Mouse (Mus musculus) heart, embryonic 11.5 days (tissue): Measurements from ENCODE around the gene Atxn7l3. TPM values are rescaled to one million over a fixed set of nuclear protein-coding genes. Genes with fewer than 3 reads are reported as not detected.
A peak's percentile ranks its signal among the peaks of the same experiment; 100 is the strongest.

Source experiments
- ATAC-seq: fragments of 200-750 bp; cut with Nextera tagmentation; replicated peaks from 2 replicates; pipeline ENCODE4 v1.8.0; 2017; ENCODE audit warnings: moderate library complexity; ENCODE audit not compliant: insufficient number of reproducible peaks, low FRiP score, low TSS enrichment
- H3K27ac ChIP-seq: fragments of 300-500 bp; sonication (generic); 2 replicates; pipeline ENCODE4 v1.5.1; 2014; ENCODE audit warnings: mild to moderate bottlenecking, low read depth, low read length
- H3K27me3 ChIP-seq: fragments of 300-500 bp; sonication (generic); 2 replicates; pipeline ENCODE4 v1.6.1; 2014; ENCODE audit warnings: mild to moderate bottlenecking, low read length, mixed read lengths; ENCODE audit not compliant: control insufficient read depth, insufficient read depth
- H3K36me3 ChIP-seq: fragments of 300-500 bp; sonication (generic); 2 replicates; pipeline ENCODE4 v1.6.1; 2014; ENCODE audit warnings: mild to moderate bottlenecking, low read length, moderate library complexity, mixed read lengths; ENCODE audit not compliant: control insufficient read depth, insufficient read depth
- H3K4me1 ChIP-seq: fragments of 300-500 bp; sonication (generic); 2 replicates; pipeline ENCODE4 v1.6.1; 2014; ENCODE audit warnings: low read length; ENCODE audit not compliant: control insufficient read depth, insufficient read depth
- H3K4me2 ChIP-seq: fragments of 300-500 bp; sonication (generic); 2 replicates; pipeline ENCODE4 v1.6.1; 2014; ENCODE audit warnings: mild to moderate bottlenecking, moderate library complexity
- H3K4me3 ChIP-seq: fragments of 300-500 bp; sonication (generic); 2 replicates; pipeline ENCODE4 v1.5.1; 2014; ENCODE audit warnings: low read depth, low read length
- H3K9ac ChIP-seq: fragments of 300-500 bp; sonication (generic); 2 replicates; pipeline ENCODE4 v1.6.1; 2014; ENCODE audit warnings: mild to moderate bottlenecking, low read depth, low read length, moderate library complexity
- H3K9me3 ChIP-seq: fragments of 300-500 bp; sonication (generic); replicated peaks from 2 replicates; pipeline ENCODE4 v1.6.1; 2016; ENCODE audit warnings: low read length; ENCODE audit not compliant: control insufficient read depth
- WGBS: fragments of 180-500 bp; shearing (Covaris S2); extraction: QIAGEN DNeasy Blood & Tissue Kit; methylation state at CpG from one replicate; pipeline ENCODE4 v1.1.7; 2014; ENCODE audit not compliant: insufficient replicate concordance; 5-methylcytosine and 5-hydroxymethylcytosine counted together
- polyA plus RNA-seq: library from polyadenylated mRNA; unstranded; fragments of >200 nt; fragmentation: Nextera tagmentation; extraction: Ambion mirVana; gene quantifications from 2 replicates; pipeline ENCODE4 v1.2.1, GENCODE M21; 2014

Atxn7l3 gene
- polyA plus RNA-seq, 1 experiment from 2014 or later: 12.0 TPM

DNA sequence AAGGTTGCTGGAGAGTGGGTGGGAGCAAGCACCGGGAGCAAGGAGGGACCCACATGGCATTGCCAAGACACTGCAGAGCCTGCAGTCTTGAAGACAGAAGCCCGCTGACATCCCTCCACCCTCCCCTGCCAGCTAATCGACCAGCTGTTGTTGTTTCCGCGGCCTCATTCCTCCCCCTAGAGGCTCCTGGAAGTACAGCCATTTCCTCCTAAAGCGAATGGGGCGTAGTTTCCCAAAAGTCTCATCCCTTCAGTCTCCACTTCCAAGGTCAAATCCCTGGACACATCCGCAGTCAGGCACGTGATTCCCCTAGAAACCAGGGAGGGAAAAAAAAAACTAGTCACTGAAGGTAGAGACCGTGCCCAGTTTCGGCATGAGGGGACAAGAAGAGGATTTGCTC, 29.0 kb downstream of the Atxn7l3 start:
- Histone ChIP-seq H3K4me2 (peak overlapping the region; percentile 42), H3K27ac (no peak overlapping the region), H3K9ac (no peak overlapping the region), H3K4me3 (no peak overlapping the region), H3K27me3 (no peaks in the 10 kb centered on the region), H3K36me3 (no peaks in the 10 kb centered on the region), H3K4me1 (peaks cover 3% of the 10 kb centered on the region; the same call in 1 of the 2 replicates), H3K9me3 (no peaks in the 10 kb centered on the region)
- 5% methylated on average over 11 of the region's 11 CpGs for WGBS
- no peak for ATAC-seq

DNA sequence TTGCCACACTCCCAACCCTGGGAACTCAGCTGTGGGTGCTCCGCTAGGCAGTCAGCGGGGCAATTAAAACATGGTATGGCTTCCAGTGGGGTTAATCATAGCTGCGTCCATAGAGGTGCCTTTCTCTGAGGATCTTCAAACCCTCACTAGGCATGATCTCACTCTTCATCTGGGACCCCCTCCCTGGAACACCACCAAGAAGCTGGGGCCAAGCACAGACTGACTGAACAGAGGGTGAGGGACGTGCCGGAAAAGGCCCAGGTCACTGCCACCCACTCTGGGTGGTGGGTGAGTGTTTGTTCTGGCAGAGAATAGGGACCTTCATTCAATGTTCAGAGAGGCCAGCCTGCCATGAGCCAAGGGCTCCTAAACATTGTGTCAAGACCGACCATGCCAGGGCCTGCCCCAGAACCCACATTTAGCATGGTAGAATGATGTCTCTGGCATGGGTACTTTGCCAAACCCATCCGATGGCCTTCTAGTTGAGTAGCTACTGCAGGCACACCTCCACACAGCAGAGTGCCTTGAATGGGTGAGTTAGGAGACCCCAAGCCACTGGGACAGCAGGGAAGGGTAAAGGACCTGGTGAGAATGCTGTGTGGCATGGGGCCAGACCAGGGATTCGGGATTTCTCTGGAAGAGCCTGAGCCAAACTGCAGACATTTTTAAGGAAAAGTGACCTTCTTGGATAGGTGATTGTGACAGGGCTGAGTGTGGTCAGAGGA, 29.6 kb downstream of the Atxn7l3 start:
- H3K9me3 ChIP-seq: no peaks in the 10 kb centered on the region
- H3K9ac ChIP-seq: no peak overlapping the region
- H3K4me1 ChIP-seq: peaks cover 3% of the 10 kb centered on the region; the same call in 1 of the 2 replicates
- ATAC-seq: no peak
- H3K36me3 ChIP-seq: peaks cover 3% of the 10 kb centered on the region; the same call in 1 of the 2 replicates
- peak overlapping the region; percentile 42; the same call in 1 of the 2 replicates for H3K4me2 ChIP-seq
- no peak overlapping the region for H3K27ac ChIP-seq
- H3K4me3 ChIP-seq: no peak overlapping the region
- H3K27me3 ChIP-seq: no peaks in the 10 kb centered on the region
- 88% methylated on average over 8 of the region's 8 CpGs for WGBS

DNA sequence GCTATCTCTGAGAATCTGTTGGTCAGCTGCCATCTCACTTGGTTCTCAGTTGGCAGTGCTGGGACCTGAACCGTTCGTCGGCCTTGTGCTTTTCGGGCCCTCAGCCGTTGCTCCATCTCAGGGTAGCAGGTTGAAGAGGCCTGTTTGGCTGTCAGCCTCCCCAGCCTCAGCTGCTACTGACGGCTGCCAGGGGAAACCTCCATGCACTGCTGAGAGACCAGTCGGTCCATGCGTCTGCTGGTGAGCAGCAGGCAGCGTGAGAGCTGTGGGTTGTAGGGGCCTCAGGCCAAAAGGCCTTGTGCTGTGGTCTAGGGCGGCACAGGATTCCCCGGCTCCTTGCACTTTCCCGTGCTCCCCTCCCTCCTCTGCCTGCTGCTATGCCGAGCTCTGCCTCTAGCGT, 30.6 kb downstream of the Atxn7l3 start:
- no peak overlapping the region for H3K9ac ChIP-seq
- no peak for ATAC-seq

DNA sequence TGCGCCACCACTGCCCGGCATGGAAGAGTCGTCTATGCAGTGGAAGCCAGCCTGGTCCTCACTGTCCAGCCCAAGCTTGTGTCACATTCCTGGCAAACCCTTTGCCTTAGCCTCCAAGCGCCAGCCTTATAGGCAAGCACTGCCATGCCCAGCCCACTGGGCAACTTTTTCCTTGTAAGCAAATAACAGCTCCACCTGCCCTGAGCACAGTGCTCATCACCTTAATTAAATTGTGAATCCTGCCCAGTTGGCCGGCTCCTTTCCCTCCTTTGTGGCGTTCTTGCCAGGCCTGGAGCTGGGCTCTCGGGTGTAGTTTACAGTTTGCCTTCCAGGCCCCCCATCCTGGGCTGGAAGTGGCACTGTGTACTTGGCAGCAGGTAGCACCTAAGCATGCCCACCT, 33.2 kb downstream of the Atxn7l3 start:
- Histone ChIP-seq H3K9ac (no peak overlapping the region), H3K4me1 (peaks cover 3% of the 10 kb centered on the region; the same call in 1 of the 2 replicates), H3K4me3 (no peak overlapping the region), H3K4me2 (no peak overlapping the region), H3K36me3 (peaks cover 3% of the 10 kb centered on the region; the same call in 1 of the 2 replicates), H3K9me3 (no peaks in the 10 kb centered on the region), H3K27ac (no peak overlapping the region), H3K27me3 (no peaks in the 10 kb centered on the region)
- no peak for ATAC-seq
- 91% methylated on average over 7 of the region's 7 CpGs for WGBS

More for the DNA sequence above, 30.6 kb downstream of the Atxn7l3 start:
- Histone ChIP-seq H3K9me3 (no peaks in the 10 kb centered on the region), H3K4me2 (no peak overlapping the region), H3K27ac (no peak overlapping the region), H3K36me3 (peaks cover 3% of the 10 kb centered on the region; the same call in 1 of the 2 replicates), H3K4me3 (no peak overlapping the region), H3K4me1 (peaks cover 3% of the 10 kb centered on the region; the same call in 1 of the 2 replicates), H3K27me3 (no peaks in the 10 kb centered on the region)
- 61% methylated on average over 14 of the region's 14 CpGs for WGBS

DNA sequence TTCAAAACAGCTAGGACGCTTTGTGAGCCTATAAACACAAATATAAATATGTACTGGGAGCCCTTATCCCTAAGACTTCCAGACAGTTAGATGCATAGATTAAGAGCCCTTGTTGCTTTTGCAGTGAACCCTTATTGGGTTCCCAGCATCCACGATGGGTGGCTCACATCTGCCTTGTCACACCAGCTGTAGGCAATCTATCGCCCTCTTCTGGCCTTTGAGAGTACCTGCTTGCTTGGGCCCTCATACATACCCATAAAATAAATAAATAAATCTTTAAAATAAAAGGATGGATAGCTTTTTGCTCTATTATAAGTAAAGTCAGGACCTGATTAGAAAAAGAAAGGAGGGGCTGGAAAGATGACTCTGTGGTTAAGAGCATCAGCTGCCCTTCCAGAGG, 37.9 kb downstream of the Atxn7l3 start:
- H3K4me2 ChIP-seq: no peak overlapping the region
- 79% methylated on average over 3 of the region's 3 CpGs for WGBS
- peaks cover 20% of the 10 kb centered on the region for H3K4me1 ChIP-seq
- no peak for ATAC-seq
- no peaks in the 10 kb centered on the region for H3K27me3 ChIP-seq
- H3K27ac ChIP-seq: no peak overlapping the region
- H3K9me3 ChIP-seq: no peaks in the 10 kb centered on the region
- peaks cover 3% of the 10 kb centered on the region; the same call in 1 of the 2 replicates for H3K36me3 ChIP-seq
- no peak overlapping the region for H3K4me3 ChIP-seq
- no peak overlapping the region for H3K9ac ChIP-seq

DNA sequence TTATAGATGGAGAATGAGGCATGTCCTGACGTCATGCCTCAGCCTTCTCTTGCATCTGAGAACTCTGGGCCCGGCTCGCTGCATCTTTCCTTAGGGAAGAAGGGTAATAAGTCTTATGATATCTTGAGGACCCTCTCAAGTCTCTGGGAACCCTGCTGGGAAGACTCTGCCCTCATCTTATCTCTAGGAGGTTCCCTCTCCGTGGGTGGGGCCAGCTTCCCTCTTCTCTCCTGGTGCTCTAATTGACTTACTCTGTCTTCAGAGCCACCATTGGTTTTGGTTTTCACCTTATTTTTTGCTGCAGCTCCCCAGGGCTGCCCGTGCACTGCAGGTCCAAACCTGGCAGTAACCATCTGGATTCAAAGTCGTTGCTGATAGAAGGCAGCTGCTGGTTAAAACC, 38.3 kb downstream of the Atxn7l3 start:
- H3K4me1 ChIP-seq: peaks cover 21% of the 10 kb centered on the region
- H3K27ac ChIP-seq: no peak overlapping the region
- H3K9me3 ChIP-seq: no peaks in the 10 kb centered on the region
- peaks cover 3% of the 10 kb centered on the region; the same call in 1 of the 2 replicates for H3K36me3 ChIP-seq
- H3K4me2 ChIP-seq: no peak overlapping the region
- no peak for ATAC-seq
- 62% methylated on average over 6 of the region's 6 CpGs for WGBS
- H3K9ac ChIP-seq: no peak overlapping the region
- H3K4me3 ChIP-seq: no peak overlapping the region
- no peaks in the 10 kb centered on the region for H3K27me3 ChIP-seq

DNA sequence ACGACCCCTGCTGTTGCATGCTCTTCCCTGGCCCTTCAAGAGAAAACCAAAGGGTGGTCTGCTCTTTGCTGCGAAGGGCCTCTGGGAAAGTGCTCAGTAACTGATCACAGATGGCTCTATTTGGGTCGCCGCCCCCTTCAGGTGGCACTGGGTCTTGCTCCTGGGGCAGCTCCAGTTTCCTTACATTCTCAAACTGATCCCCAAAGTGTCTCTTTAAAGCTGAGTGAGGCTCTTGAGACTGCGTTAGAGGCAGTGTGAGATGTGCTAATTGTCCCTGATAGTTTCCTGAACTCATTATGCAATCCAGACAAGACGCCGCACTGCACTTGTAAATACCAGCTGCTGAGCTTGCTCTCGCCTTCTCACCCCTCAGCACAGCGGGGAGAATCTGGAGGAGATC, 38.9 kb downstream of the Atxn7l3 start:
- Histone ChIP-seq H3K4me3 (no peak overlapping the region), H3K27me3 (no peaks in the 10 kb centered on the region), H3K4me1 (peaks cover 21% of the 10 kb centered on the region), H3K9me3 (no peaks in the 10 kb centered on the region), H3K9ac (no peak overlapping the region), H3K4me2 (no peak overlapping the region), H3K27ac (no peak overlapping the region), H3K36me3 (peaks cover 3% of the 10 kb centered on the region; the same call in 1 of the 2 replicates)
- no peak for ATAC-seq
- 35% methylated on average over 9 of the region's 9 CpGs for WGBS

DNA sequence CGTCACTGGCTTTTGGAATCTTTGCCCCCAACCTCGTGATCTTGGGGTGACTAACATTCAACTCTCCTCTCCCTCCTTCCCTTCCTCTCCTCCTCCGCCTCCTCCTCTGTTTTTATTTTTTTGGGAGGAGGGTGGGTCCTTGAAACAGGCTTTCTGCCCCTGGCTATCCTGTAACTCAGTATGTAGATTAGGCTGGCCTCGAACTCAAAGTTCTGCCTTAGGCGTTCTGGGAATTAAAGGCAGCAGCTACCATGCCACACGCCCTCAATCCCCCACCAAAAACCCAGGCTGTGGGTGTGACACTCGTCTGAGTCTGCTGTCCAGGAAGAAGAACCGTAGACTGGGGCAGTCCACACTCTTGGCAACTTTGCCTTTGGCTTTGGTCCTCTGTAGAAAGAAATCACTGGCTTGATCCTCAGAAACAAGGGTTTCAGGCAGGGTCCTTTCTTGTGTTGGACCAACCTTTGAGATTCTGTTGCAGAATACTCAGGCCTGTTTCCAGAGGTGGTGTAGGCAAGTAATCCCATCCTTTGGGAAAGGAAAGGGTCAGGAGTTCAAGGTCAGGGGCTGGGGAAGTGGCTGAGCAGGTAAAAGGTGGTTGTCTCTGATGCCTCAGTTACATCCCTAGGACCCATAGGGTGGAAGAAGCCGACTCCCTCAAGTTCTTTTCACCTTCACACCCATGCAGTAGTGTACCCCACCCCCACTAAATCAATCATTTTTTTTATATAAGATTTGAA, 46.9 kb downstream of the Atxn7l3 start:
- 13% methylated on average over 9 of the region's 9 CpGs for WGBS
- Histone ChIP-seq H3K27me3 (no peaks in the 10 kb centered on the region), H3K36me3 (no peaks in the 10 kb centered on the region), H3K4me2 (peak overlapping the region; percentile 82), H3K9ac (peak overlapping the region; percentile 75), H3K9me3 (no peaks in the 10 kb centered on the region), H3K4me1 (peaks cover 25% of the 10 kb centered on the region), H3K27ac (no peak overlapping the region), H3K4me3 (peak overlapping the region; percentile 75)
- ATAC-seq: no peak
